Mouse (Mus musculus): ENCODE data around the gene Shld2.
"Not testable (repeated sequence)": the region's sequence is repeated elsewhere in the genome, so short reads cannot be mapped to it uniquely, and the experiment has no call there.

Shld2 gene

GRCm38 (mm10) chr14:34317431-34317830, 7.1 kb upstream of the Shld2 start:
- no peak for DNase-seq

DNA sequence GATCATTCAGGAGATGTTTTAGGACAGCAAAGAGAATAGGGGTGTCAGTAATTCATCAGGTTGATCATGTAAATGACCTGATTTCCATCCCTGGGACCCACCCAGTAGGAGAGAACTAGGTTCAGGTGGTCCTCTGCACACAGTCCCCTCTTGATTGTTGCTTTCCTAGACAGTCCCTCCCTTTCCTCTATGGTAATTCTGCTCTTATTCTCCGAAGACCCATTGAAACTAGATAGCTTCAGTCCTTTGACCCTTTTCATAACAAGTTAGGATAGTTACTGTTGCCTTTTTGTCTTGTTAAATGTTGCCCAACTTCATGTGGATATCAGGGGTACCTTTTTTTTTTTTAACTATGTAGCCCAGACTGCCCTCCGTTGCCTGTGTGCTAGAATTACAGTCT, 6.1 kb upstream of the Shld2 start:
- DNase-seq: no peak

DNA sequence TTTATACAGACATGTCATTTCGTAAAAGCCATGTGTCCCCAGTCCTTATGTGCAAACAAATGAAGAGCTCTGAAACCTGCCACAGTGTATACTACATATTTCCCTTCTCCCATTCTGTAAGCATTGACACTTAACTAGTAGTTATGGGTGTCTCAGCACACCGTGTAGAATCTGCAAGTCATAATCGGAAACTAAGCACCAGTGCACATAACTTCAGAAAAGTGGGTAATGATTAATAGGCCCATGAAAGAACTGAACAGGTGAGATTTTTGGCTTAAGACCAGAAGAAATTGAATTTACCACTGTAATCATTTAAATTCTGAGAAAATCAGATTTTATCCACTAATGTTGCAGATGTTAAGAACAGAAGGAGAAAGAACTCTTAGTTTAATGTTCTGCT, 4.5 kb upstream of the Shld2 start:
- no peak for DNase-seq

GRCm38 (mm10) chr14:34314383-34314782, 4.1 kb upstream of the Shld2 start:
- DNase-seq: not testable (repeated sequence)

DNA sequence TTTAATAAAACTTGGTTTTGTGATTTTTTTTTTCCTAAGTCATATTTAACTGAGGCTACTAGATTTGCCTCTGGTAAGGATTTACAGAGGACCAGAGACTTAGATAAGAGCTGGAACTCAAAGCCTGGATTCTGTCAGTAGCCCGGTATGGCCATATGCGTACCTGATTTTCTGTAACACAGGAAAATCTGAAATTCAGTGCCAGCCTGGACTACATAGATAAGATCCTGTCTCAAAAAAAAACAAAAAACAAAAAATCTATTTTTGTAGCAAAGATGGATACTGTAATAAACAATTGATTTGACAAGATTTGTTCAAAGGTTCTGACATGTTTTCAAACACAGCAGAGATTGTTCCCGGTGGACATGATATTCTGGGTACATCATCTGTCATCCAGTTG, 3.3 kb upstream of the Shld2 start:
- no peak for DNase-seq

DNA sequence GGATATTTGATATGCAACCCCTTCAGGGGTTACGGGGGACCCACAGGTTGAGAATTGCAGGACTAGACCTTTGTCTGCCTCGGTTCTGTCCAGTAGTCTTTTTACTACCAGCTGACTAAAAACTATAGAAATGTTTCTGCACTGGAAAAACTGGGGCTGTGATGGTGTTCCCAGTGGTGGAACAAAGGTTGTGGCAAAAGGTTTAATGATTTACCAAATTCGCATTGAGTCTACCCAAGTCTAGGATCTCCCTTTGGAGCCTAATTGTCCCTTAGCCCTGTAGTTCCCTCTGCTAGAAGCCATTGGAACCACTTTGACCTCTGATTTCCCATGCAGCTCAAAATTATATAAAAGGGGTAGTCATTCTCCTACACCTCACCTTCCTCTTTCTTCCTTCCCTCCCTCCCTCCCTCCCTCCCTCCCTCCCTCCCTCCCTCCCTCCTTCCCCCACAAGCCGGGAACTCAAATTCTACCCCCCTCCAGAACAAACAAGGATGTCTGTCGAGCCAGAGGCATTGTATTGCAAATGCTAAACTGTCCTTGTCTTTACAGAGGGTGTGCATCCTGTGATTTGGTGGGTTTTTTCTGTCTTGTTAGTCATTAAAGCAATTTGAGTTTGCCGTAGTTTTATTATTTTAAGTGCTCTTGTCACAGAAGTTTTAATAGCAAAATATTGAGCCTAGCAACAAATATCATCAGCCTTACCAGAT, 2.2 kb upstream of the Shld2 start:
- DNase-seq: no peak

GRCm38 (mm10) chr14:34311691-34312090, 1.4 kb upstream of the Shld2 start:
- no peak for DNase-seq

DNA sequence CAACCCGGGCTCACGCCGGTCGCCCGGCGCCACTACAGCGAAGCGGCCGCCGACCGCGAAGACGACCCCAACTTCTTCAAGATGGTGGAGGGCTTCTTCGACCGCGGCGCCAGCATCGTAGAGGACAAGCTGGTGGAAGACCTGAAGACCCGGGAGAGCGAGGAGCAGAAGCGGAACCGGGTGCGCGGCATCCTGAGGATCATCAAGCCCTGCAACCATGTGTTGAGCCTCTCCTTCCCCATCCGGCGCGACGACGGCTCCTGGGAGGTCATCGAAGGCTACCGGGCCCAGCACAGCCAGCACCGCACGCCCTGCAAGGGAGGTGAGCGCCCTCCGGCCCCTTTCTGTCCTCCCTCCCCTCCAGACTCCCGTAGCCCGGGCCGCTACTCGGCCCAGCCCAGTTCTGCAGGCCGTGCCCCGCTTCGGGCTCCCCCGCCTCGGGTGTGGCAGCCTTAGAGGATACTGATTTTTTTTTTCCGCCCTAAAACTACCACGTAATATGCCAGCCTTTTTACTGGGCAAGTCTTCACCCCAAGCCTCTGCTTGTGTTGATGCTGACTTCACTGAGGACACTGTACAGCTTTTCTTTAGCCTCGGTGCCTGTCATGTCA, 833 bp upstream of the Shld2 start:
- no peak for DNase-seq

DNA sequence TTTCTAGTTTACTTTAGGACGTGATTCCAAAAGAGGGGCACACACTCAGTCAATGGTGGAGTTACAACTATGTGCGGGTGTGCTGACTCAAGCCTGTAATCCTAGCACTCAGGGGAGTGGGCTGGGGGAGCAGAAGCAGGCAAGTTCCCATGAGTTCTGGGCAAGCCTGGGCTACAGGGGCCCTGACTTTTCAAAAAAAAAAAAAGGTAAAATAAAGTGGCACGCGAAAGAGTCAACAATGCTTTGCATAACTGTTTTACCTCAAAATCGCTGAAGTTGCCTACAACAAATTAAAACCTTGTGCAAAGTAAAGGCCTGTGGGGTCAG, 423 bp downstream of the Shld2 start:
- no peak for DNase-seq

DNA sequence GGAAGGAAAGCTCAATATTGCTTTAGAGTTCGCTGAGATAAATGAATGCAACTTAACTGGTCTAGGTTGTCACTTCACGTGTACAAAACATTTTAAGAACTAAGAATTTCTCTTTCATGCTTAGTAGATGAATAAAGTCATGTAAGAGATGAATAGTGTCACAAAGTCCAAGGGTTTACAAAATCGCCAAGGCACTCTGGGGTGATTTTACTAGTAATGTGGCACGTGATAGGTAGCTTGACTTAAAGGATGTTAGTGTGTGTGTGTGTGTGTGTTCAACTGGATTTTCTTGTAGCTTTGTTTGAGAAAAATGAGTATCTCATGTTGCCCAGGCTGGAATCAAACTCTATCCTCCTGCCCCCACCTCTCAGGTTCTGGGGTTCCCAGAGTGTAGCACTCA, 1.0 kb downstream of the Shld2 start:
- no peak for DNase-seq

DNA sequence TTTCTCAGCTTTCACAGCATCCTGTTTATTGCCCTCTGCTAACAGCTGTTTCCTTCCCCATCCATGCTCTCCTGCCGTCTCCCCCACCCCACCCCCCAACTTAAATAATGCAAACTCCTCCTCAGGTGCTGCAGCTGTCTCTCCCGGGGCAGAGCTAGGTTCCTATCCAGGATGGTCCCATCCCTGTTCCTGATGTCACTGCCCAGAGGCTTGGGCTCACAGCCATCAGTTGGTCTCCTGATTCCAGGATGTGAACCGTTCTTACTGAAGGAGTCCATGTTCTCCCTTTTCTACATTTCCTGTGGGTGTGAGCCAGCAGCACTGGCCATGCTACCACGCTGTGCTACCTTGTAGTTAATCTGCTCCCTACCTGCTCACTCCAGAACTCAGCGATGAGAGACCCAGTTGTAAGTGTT, 7.0 kb downstream of the Shld2 start:
- no peak for DNase-seq

- DNase-seq: no peak
Observed at GRCm38 (mm10) chr14:34302681-34303242, 7.5 kb downstream of the Shld2 start.

GRCm38 (mm10) chr14:34298871-34299700, 11.2 kb downstream of the Shld2 start:
- DNase-seq: no peak

DNA sequence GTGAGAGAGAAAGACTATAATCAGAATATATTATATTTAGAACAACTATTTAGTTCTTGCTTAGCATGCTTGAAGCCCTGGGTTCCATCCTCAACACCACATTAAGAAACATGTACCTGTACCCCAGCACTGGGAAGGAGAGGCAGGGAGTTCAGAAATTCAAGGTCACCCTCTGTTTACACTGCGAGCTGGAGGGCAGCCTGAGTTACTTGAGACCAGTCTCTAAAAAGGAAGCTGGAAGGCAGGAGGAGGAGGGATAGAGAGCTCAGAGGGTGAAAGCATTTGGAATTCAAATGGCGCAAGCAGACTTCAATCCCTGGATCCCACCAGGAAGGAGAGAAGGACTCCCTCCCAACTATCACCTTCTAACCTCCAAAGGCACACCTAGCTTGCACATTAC, 12.7 kb downstream of the Shld2 start:
- DNase-seq: no peak

GRCm38 (mm10) chr14:34297038-34297437, 13.3 kb downstream of the Shld2 start:
- no peak for DNase-seq

GRCm38 (mm10) chr14:34296350-34296749, 13.9 kb downstream of the Shld2 start:
- no peak for DNase-seq

- no peak for DNase-seq
Observed at GRCm38 (mm10) chr14:34293641-34294040, 16.7 kb downstream of the Shld2 start.

DNA sequence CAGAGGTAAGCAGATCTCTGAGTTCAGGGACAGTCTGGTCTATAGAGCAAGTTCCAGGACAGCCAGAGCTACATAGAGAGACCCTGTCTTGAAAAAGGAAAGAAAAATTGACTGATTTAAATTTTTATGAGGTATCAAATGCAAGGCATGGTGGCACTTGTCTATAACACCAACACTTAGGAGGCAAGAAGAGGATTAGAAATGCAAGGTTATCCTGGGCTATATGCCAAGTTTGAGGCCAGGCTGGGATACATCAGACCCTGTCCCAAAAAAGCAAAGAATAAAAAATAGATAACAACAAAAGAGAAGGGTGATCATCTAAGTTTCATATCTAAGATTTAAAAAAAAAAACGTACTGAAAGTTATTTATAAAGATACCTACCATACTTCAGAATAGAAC, 20.1 kb downstream of the Shld2 start:
- DNase-seq: no peak

- no peak for DNase-seq
Observed at GRCm38 (mm10) chr14:34289259-34290015, 20.9 kb downstream of the Shld2 start.

- no peak for DNase-seq
Observed at GRCm38 (mm10) chr14:34288396-34288795, 21.9 kb downstream of the Shld2 start.

- no peak for DNase-seq
Observed at GRCm38 (mm10) chr14:34281736-34282269, 28.5 kb downstream of the Shld2 start.

- DNase-seq: no peak
Observed at GRCm38 (mm10) chr14:34280798-34281197, 29.5 kb downstream of the Shld2 start.

- no peak for DNase-seq
Observed at GRCm38 (mm10) chr14:34279726-34280125, 30.6 kb downstream of the Shld2 start.
